In the genomic region with DNA sequence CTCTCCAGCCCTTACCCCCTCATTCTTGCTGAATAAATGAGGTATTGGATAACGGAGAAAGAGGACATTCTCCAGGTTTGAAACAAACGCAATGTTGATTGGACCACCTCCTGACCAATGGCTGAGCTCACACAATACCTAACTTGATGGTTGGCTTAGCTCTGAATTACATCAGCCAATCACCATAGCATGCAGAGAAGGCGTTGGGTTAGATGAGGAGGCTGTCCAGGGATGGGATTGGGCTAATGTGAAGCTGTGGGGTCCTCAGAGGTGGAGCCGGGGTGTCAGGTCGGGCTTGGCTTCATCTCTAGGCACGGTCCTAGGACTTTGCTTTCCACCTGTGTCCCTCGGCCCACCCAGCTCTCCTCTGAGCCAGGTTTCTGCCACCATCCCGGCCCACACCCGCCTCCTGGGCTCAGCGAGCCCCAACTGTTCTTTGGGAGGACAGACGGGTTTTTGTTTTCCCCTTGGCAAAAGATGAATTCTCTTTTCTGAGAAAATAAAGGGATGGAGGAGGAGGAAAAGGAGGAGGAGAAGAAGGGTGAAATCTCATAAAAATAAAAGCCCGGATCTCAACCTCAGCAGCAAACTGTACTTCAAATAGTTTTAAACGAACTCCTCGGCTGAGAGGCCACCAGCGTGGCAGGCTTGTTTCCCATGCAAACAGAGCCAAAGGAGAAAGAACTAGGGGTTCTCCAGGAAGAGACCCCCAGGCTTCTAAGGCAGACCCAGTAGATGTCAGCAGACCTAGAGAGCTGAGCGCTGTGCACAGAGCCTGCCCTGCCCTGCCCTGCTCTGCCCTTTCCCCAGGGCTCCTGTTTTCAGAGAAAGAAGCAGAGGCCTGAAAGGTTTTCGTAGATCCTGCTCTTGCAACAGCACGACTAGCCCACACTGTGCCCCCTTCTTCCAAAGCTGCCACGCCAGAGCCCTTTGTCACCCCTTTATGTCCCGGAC, we compare ENCODE assay signal across 15 mouse cellular contexts.
"Had no signal": no experiment of that assay in that cellular context is flagged by ENCODE, and none has a peak within 500 bp of the region (broad histone marks: within the 10 kb centered on the region; RNA-seq: fewer than 3 reads in every experiment).

No protein-coding gene starts in this region.

- DNase-seq: kidney, postnatal 10 days; kidney, postnatal 4 days; liver; liver, embryonic 13.5 days; liver, postnatal 0 days; right cerebral cortex, adult 18-20 months; thymus, adult 2 months; thymus, postnatal 25 days had no signal

- H3K4me2 ChIP-seq: limb, embryonic 12.5 days; liver, embryonic 13.5 days; lung, embryonic 15.5 days; midbrain, embryonic 13.5 days; neural tube, embryonic 15.5 days had no signal

- H3K9me3 ChIP-seq: limb, embryonic 12.5 days; liver, embryonic 13.5 days; lung, embryonic 15.5 days; midbrain, embryonic 13.5 days; neural tube, embryonic 15.5 days had no signal

- H3K27ac ChIP-seq: layer of hippocampus, adult 2 months; limb, embryonic 12.5 days; liver, embryonic 13.5 days; lung, embryonic 15.5 days; midbrain, embryonic 13.5 days; neural tube, embryonic 15.5 days; stomach, postnatal 0 days had no signal

- H3K4me3 ChIP-seq: layer of hippocampus, adult 2 months; limb, embryonic 12.5 days; liver, embryonic 13.5 days; lung, embryonic 15.5 days; midbrain, embryonic 13.5 days; myocyte; neural tube, embryonic 15.5 days had no signal

- H3K36me3 ChIP-seq: limb, embryonic 12.5 days; liver, embryonic 13.5 days; lung, embryonic 15.5 days; midbrain, embryonic 13.5 days; neural tube, embryonic 15.5 days had no signal

- H3K9ac ChIP-seq: limb, embryonic 12.5 days; liver, embryonic 13.5 days; liver, postnatal 0 days; lung, embryonic 15.5 days; midbrain, embryonic 13.5 days; neural tube, embryonic 15.5 days had no signal

- ATAC-seq: liver, postnatal 0 days; midbrain, embryonic 13.5 days had no signal
